Mouse (Mus musculus) heart, adult 8-10 months (tissue): Measurements from ENCODE around the gene Hdac9. TPM values are rescaled to one million over a fixed set of nuclear protein-coding genes. Genes with fewer than 3 reads are reported as not detected.

Source experiments
- DNase-seq: peaks from one replicate; pipeline ENCODE4 v3.0.0; 2022; ENCODE audit warnings: low spot score
- total RNA-seq, 4 experiments: library from RNA; stranded (reverse); gene quantifications; 2 replicates each; pipeline ENCODE4 v1.2.4; 2022

Hdac9 gene
- total RNA-seq, 4 experiments from 2014 or later = 15.6 to 20.6 (median 19.3) TPM

DNA sequence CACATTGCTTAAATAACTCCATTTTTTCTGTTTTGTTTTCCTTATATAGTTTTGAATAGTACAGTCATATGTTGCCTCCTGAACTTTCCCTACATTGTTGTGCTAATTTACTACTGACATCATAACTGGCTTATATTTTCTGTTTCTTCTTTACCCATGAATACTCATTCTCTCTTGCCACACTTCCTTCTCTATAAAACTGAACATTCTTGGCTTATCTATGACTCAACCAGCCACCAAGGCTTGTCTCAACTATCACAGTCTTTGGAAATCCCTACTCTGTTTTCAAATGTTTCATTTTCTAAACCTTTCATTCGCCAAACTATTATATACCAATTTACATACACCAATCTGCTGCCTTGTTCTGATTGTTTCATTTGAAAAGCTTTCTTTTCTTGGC, 108.7 kb downstream of the Hdac9 start:
- no peak for DNase-seq

DNA sequence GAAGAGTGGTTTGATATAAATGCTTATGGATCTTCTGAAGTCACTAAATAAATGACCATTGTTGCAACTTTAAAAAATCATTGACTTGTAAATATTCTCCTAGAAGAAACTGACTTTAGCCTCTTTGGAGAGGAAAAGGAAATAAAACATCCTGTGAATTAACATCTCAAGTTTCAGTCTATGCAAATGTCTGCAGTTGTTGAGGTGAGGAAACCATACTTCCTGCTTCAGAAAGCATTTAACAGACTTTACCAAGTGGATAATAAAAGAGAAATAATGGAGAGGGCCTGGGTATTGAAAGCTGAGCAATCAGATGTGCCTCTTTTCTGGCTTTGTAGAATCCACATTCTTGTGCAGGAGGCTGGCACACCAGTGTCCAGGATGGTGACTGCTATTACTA, 110.4 kb downstream of the Hdac9 start:
- no peak for DNase-seq

DNA sequence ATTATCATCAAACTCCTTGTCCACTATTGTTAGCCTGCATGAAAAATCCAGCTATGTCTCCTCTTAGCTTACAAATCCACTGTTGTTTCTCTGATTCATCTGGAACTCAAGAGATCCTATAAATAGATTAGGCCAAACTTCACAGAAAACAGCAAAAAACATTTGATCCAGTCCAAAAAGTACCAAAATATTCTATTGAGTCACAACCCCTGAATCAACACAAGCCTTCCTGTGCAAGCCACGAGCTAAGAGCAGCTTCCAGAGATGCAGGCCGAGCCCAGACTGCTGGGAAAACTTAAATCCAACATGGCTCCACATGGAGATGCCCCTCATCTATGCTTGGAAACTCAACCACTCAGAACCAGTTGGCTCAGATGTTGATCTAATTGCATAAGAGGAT, 113.2 kb downstream of the Hdac9 start:
- no peak for DNase-seq

DNA sequence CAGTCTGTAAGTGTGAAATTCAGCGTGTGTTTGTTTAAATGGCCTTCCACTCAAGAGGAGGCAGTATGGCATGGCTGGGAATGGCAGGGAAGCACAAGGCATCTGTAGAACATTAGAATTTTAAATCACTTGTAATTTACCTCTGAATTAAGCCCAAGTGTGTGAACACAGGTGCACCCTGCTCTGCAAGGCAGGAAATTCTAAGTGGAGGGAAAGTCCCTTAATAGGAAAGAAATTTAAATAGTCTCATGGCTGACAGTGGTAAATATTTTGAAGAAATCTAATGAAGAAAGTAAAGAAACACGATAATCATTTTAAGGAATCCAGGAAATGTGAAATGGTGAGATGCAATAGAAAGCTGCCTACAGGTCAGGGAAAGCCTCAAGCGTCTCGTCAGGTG, 114.6 kb downstream of the Hdac9 start:
- no peak for DNase-seq

DNA sequence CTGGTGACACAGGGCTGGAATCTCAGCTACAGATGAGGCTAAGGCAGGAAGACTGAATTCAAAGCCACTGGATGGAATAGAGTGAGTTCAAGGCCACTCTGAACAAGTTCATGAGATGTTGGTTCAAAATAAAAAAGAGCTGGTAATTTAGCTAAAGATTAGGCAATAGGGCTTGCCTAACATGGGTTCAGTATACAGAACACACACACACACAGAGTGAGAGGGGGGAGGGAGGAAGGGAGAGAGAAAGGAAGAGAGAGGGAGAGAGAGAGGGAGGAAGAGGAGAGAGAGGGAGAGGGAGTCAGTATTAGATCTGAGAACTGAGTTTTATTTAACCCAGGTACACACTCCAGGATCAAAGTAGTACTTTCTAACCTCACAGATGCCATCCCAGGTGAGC, 115.1 kb downstream of the Hdac9 start:
- no peak for DNase-seq

DNA sequence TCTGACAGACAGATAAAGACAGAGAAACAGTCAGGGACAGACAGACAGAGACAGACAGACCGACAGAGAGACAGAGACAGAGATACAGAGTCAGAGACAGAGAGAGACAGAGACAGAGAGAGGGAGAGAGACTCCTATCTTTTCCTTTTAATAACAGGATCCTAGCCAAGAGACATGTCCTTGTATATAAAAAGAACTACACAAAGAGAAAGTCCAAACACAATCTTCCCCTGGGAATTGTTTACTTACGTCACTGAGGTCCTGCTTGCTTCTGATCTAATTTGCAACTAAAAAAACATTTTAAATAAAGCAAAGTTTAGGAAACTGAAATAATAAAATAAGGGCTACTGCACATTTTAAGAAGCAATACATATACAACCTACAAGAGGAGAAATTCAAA, 119.5 kb downstream of the Hdac9 start:
- peak; percentile 51 for DNase-seq

DNA sequence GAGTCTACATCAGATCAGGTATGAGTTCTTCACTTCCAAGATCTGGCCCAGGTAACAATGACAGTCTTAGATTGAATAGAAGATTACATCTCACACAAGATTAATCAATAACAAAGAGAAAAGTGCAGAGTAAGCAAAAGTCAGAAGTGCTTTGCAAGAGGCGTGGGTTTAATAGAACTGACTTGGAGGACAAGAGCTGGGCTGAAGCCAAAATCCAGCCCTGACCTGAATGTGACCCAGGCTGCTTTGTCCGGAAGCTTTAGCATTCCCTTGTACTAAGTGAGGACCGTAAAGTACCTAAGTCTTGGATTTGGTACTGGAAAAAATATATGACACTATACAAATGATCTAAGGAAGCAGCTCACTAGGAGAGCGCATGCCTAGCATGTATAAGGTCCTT, 121.4 kb downstream of the Hdac9 start:
- no peak for DNase-seq

DNA sequence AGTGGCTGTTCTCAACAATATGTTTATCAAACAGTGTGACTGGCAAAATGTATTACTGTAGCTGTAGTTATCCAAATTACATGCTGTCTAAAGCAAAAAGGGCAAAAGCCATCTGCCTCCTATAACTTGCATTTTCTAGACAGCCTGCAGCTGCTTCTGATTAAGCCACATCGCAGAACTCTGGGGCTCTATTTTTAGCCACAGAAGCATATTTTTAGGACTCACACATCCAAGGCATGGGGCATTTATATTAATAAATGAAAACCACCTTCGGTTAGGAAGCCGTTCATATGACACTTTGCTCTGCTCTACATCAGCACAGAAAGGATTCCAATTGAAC, 124.8 kb downstream of the Hdac9 start:
- no peak for DNase-seq

DNA sequence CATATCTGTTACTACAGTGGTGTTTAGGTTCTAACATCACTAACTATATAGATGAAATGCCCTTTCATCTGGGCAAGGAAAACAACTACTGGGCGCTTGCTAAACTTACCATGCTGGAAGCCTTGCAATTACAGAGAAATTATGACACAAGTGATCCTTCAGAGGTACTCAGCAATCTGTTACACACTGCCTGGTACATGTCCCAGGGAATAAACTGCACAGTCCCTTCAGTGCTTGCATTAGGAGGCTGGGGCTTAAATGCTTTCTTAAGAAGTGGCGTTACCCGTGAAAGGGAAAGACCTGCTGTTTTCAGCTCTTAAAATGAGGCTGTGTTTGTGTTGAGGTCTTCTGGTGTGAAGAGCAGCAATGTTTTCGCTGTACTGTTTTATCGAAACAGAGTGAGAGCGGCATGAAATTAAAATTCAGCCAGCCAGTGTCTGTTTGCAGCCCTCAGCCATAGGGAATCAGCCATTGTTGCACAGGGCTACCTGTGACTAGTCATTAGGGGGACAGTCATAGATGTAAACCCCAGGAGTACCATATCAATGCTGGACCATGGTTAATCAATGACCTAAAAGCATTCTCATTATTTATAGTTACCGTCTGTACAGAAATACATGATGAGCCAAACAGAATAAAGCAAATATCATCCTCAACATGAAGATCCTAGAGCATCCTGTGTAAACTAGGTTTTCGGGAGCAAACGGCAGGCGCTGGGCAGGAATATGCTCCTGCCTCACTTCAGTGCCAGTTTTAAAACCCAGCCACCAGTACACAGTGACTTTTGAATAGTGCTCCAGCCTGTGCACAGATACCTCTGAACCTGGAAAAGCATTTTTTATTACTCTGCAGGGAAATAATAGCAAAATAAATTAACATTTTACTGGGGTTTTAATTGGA, 125.4 kb downstream of the Hdac9 start:
- no peak for DNase-seq

DNA sequence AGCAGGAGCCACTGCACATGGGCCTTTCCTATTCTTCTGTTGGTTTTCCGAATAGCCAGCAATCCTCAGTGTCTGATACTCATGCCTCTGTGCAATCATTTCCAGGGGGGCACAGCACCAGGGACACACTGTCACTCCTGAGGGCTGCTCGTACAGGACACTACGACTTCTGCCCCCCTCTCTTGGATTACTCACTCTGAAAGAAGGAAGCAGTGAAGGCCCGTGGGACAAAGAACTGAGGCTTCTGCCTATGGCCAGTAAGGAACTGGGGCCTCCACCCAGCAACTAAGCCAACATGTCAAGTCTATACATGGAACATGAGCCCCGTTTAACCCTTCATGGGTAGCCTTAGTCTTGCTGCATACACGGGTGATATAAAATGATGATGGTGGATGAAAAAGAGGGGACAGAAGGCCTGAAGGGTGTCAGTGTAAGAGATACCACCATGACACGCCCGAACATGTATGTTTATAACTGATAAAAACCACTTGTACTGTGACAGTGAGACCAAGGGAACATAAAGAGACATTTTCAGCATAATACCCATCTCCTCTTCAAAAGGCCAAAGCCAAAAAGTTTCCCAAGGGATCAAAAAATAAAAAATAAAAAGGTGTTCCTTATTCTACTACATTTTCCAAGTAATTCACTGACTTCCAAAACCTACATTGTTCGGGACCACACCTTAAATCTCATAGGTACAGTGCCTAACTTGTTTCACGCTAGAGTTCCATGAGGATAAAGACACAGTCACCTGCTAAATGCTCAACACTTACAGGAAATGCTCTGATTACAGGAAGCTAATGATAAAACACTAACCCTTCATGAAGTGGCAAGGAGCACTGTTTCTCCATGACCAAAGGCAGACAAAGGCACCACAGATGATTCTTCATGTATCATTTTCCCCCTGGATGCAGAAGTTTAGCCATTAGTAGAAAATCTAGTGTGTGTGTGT, 127.6 kb downstream of the Hdac9 start:
- DNase-seq = no peak

DNA sequence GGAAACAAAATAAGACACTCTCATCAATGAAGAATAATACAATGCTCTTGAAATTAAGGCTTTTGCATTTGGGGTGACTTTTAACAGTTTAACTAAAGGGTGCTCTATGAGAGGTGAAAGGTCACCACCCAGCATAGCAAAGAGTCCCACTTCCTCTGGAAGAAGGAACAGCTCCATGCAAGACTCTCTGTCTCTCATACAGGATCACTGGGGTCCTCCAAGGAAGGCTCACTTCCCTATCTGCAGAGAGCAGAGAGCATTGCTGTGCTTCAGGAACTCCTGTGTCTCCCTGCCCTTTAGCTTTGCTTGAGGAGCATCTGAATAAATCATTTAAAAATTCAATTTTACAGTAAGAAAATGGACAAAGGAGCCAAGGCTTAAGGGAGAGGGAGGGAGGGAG, 129.5 kb downstream of the Hdac9 start:
- DNase-seq = no peak

DNA sequence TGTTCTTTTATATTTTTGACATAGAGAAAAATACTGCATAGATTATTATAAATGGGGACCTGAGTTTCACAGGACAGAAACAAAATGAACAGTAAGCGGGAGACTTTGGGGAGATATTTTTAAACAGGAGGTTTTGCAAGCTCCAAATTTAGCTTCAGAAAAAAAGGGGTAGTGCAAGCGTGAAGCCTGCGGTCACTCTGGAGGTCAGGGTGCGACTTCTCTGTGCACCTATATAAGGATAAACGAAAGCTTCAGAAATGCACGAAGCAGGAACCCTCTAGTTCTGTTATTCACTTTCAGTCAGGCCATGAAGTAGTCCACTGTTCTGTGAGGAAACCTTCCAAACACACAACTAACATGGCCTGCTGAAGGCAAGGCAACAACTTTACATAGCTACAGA, 133.3 kb downstream of the Hdac9 start:
- DNase-seq = no peak

DNA sequence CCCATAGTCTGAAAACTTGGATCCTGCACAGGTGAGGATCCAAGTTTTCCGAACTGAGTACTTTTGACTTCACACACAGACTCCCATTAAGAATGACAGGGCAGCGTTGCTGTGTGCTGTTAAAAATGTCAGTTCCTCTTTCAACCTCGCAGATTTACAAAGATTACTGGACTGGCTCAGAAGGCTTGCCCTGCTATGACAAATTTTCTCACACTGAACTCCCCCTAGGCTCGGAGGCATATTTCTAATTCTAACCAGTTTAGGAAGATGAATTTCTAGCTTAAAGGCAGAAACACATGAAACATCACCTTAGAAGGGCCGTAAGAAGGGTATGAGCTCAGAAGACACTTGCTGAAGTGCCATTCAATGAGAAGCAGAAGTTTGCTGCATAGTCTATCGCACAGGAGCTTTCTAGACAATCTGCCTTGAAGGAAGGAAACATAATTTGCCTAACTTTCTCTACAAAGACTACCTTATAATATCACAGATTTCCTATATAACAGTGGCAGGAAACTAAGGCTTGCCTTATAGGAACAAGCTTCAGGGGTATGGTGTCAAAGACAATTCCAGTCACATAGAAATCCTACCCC, 137.4 kb downstream of the Hdac9 start:
- no peak for DNase-seq

DNA sequence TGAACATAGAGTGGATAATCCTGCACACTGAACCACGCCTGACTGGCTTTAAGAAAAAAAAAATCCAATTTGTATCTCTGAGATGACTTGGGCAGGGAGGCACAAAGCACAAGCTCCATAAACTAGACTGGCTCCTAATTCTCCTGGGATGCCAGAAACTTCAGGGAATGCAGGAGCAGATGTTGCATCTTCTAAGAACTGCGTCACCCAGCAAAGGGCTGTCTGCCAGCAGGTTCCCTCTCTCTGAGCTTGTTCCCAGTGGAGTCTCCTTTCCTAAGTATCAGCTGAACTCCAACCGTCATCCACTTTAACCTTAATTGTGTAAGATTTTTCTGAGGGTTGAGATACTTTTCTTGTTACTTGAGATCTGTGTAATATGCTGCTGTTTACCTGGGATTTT, 140.7 kb downstream of the Hdac9 start:
- DNase-seq = no peak

DNA sequence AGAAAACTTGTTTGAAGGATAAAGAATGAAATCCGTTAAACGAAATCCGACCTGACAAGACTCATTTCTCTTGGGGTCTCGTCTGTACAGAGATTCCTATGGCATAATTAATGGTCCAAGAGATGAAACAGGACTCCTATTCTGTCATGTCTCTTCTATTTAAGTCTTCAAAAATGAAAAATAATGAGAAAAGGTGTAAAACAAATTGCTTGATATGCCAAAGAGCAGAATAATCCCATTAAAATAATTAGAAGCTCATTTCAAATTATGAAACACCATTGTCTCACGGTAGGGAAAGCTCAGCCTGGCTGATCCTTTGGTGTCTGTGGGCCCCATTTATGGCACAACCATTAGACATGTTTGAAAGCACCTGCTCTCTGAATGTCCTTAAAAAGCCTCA, 142.8 kb downstream of the Hdac9 start:
- no peak for DNase-seq

DNA sequence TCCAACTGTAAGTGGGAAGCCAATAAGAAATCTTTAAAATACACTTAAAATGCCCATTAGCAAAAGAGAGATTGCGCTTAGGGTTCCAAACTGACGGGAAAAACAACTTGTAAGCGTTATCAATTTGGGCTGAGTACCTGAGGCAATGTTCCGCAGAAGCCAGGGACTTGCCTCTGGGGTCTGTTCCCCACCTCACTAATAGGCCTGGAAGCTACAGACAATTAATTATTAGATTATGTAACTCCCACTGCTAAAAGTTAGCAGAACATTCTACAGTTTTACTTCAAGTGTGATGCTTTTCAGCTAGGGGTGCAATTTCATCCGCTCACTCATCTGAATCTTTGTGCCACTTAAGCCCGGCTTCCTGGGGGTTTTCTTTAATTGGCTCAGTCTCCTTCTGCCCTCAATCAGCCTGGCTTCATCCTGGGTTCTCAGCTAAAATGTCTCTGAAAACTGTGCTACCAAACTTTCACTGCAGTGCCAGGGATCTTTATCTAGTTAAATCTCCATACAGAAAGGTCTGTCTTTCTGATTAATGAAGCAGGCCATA, 149.6 kb downstream of the Hdac9 start:
- no peak for DNase-seq

DNA sequence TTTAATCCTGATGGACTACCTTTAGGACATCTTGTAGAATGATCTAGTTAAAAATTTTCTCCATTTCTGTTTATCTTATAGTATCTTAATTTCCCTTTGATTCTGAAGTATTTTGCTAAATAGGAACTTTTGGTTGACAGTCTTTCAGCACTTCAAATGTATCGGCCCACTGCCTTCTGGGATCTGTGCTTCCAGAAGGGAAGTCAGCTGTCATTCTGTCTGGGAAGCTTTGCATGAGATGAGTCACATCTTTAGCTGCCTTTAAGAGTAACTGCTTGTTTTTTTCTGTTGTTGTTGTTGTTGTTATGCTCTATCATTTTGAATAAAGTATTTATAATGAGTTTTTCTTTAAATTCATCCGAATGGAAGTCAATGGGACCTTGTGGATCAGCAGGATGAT, 169.6 kb downstream of the Hdac9 start:
- DNase-seq = no peak

DNA sequence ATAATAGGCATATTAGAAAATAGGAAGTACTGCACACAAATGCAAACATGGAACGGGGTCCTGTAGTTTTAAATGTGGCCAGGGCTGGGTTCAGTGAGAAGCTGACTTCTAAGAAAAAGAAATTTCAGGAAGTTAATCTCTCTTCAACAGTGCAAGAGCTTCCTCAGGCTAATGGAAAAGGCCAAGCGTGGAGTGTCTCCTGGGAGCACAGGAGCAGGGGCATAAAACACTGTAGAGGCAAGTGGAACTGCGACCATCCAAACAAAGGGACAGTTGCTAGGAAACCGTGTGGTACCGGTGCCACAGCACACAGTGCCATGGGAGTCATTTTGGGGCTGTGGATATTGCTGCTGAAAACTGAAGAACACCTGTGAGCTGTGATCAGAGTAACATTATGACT, 191.7 kb downstream of the Hdac9 start:
- no peak for DNase-seq

DNA sequence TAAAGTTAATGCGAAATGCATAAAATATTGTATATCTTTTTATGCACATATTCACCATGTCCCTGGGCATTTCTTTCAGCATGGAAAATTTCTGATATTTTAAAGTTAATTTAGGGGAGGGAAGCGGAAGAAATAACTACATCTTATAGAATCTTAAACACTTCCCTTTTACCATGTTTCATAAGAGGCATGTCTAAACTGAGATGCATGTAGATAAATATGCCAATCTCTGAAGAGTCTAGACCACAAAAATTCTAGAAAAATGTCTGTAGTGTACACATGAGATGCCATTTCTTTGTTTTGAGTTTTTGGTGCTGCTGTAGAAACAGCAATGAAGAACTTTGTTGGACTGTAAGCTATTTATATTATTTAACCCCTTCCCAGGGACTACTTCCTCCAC, 192.6 kb downstream of the Hdac9 start:
- DNase-seq = no peak

DNA sequence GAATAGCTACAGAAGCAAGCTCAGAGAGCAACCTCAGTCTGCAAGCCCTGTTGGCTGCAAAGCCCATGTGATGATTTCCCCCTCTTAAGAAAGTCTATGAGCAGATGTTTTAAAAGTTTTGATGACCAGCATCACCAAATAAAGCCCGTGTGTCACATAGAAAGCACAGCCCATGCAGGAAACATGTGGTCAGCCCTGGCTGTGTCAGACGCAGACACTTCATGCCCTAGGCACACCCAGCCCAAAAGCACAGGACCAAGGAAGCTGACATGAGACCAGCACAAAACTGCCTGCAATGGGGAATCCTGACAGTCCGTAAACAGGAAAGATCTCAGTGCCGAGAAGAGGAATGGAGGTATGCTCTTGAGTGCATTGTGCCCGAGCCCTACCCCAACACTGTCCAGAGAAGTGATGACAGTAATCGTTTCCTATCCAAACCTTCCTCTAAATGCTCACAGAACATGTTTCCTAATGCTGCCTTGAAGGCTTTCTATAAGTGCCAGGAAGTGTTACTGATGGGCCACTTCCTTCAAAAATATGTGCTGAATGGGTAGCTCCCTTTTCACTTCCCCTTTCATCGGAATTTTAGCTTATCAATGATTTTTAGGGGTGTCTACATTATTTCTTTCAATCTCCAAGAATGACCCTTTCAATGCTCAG, 193.9 kb downstream of the Hdac9 start:
- no peak for DNase-seq

DNA sequence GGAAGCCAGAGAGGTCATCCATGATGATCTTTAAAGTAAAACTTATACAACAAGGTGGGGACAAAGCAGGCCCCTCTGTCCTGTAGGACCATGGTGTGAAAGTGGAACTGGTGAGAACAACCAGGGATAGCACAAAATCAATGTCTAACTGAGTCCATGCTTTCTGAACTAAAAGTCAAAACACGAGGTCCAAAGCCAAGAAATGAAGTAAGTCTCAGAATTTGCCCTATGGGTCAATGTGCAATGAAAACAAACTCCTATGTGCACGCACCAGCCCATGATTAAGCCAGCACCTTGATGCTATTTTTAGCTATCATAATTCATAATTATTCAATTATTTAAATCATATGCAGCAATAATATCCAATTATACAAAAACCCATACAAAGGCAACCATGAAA, 196.0 kb downstream of the Hdac9 start:
- DNase-seq = no peak
